Mouse (Mus musculus): Measurements from ENCODE around the gene Coq5. TPM values are rescaled to one million over a fixed set of nuclear protein-coding genes. Genes with fewer than 3 reads are reported as not detected.

Coq5 gene
- 28.2 TPM for polyA plus RNA-seq (2014; fragmentation: Illumina TruSeq; extraction: RNeasy Lipid Tissue Mini Kit (QIAGEN cat#74804); ENCODE audit: low read depth, low replicate concordance)

GRCm38 (mm10) chr5:115279226-115280049 lies at the start of gene Coq5:
Gene Coq5, plus strand, starts transcription at chr5:115279666.

DNA sequence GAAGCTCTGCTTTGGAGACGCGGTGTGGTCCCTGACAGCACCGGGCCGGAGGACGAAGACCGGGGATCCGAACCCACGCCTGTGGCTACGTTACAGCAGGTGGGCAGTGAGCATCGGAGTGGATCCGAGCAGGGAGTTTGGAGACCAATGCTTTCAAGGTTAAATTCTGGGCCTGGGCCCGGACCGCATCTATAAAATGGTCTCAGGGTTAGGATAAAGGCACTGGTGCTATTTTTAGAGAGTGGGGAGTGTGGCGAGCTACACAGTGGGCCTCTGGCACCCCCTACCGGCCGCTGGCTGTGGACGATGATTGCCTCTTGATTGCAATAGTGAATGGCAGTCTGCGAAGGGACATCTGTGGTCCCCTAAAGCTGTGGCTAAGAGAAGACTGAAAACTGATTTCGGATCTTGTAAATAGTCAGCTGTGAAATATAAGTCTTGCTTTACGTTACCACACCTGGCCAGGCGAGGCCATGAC lies 43.6 kb upstream of the Coq5 start, which contains the start of gene Pop5:
Gene Pop5 (plus strand): TSS at position 51 of the 478 bp plus-strand sequence.

DNA sequence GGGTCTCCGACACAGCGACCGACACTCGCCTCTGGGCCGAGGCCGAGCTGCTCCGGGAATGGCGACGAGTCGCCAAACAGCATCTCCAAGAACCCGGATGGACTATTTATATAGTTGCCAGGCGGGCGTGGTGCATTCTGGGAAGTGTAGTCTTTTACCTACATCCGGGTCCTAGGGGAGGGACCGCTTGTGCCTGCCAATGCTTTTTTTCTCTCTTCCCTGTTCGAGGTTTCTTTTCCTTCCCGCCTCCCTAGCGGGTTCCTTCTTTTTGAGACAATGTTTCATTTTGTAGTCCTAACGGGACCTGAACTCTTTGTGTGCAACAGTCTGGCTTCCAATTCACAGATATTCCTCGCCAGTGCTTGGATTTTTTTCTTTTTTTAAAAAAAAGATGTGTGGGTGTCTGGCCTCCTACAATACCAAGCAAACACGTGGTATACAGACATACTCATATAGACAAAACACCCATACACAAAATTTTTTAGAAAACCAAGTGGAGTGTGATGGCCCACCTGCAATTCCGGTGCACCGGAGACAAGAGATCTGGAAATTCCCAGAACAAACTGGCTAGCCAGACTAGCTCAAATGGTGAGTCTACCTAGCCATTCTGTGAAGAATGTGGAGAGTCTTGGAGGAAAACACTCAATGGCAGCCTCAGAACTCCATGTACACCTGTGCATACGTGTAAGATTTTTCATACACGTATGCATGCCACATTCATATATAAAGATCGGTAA lies 6.5 kb upstream of the Coq5 start, which contains the start of gene Rnf10:
Gene Rnf10 (minus strand): TSS at position 87 of the 737 bp plus-strand sequence.

GRCm38 (mm10) chr5:115300792-115301614 lies 21.5 kb downstream of the Coq5 start, which contains the start of gene Dynll1:
Gene Dynll1, minus strand, starts transcription at chr5:115300999.

GRCm38 (mm10) chr5:115326875-115327609 lies 47.6 kb downstream of the Coq5 start, which contains the start of gene Srsf9:
Gene Srsf9, plus strand, starts transcription at chr5:115327177.

GRCm38 (mm10) chr5:115340577-115341313 lies 61.3 kb downstream of the Coq5 start, which contains the start of the genes Gatc and Triap1:
Gene Gatc, minus strand, starts transcription at chr5:115341178.
Gene Triap1, plus strand, starts transcription at chr5:115341225.

Other genes with a start within 250 kb of the Coq5 start
- not detected for gene Gm10401, start 181.4 kb upstream of the Coq5 start, polyA plus RNA-seq (2014; fragmentation: Illumina TruSeq; extraction: RNeasy Lipid Tissue Mini Kit (QIAGEN cat#74804); ENCODE audit: low read depth, low replicate concordance)
- 67.3 TPM for gene Acads, start 160.3 kb upstream of the Coq5 start, polyA plus RNA-seq (2014; fragmentation: Illumina TruSeq; extraction: RNeasy Lipid Tissue Mini Kit (QIAGEN cat#74804); ENCODE audit: low read depth, low replicate concordance)
- 56.1 TPM for gene Unc119b, start 144.7 kb upstream of the Coq5 start, polyA plus RNA-seq (2014; fragmentation: Illumina TruSeq; extraction: RNeasy Lipid Tissue Mini Kit (QIAGEN cat#74804); ENCODE audit: low read depth, low replicate concordance)
- gene Mlec, start 121.5 kb upstream of the Coq5 start, polyA plus RNA-seq (2014; fragmentation: Illumina TruSeq; extraction: RNeasy Lipid Tissue Mini Kit (QIAGEN cat#74804); ENCODE audit: low read depth, low replicate concordance), result 205 TPM
- 3.2 TPM for gene Cabp1, start 85.3 kb upstream of the Coq5 start, polyA plus RNA-seq (2014; fragmentation: Illumina TruSeq; extraction: RNeasy Lipid Tissue Mini Kit (QIAGEN cat#74804); ENCODE audit: low read depth, low replicate concordance)
- 81.1 TPM for gene Pop5, start 43.8 kb upstream of the Coq5 start, polyA plus RNA-seq (2014; fragmentation: Illumina TruSeq; extraction: RNeasy Lipid Tissue Mini Kit (QIAGEN cat#74804); ENCODE audit: low read depth, low replicate concordance)
- gene Rnf10, start 6.8 kb upstream of the Coq5 start, polyA plus RNA-seq (2014; fragmentation: Illumina TruSeq; extraction: RNeasy Lipid Tissue Mini Kit (QIAGEN cat#74804); ENCODE audit: low read depth, low replicate concordance), result 150 TPM
- gene Dynll1, start 21.3 kb downstream of the Coq5 start, polyA plus RNA-seq (2014; fragmentation: Illumina TruSeq; extraction: RNeasy Lipid Tissue Mini Kit (QIAGEN cat#74804); ENCODE audit: low read depth, low replicate concordance), result 245 TPM
- gene Srsf9, start 47.5 kb downstream of the Coq5 start, polyA plus RNA-seq (2014; fragmentation: Illumina TruSeq; extraction: RNeasy Lipid Tissue Mini Kit (QIAGEN cat#74804); ENCODE audit: low read depth, low replicate concordance), result 54.0 TPM
- 20.5 TPM for gene Gatc, start 61.5 kb downstream of the Coq5 start, polyA plus RNA-seq (2014; fragmentation: Illumina TruSeq; extraction: RNeasy Lipid Tissue Mini Kit (QIAGEN cat#74804); ENCODE audit: low read depth, low replicate concordance)
- 43.0 TPM for gene Triap1, start 61.6 kb downstream of the Coq5 start, polyA plus RNA-seq (2014; fragmentation: Illumina TruSeq; extraction: RNeasy Lipid Tissue Mini Kit (QIAGEN cat#74804); ENCODE audit: low read depth, low replicate concordance)
- gene Cox6a1, start 69.3 kb downstream of the Coq5 start, polyA plus RNA-seq (2014; fragmentation: Illumina TruSeq; extraction: RNeasy Lipid Tissue Mini Kit (QIAGEN cat#74804); ENCODE audit: low read depth, low replicate concordance), result 608 TPM
- 1.9 TPM for gene Msi1, start 149.9 kb downstream of the Coq5 start, polyA plus RNA-seq (2014; fragmentation: Illumina TruSeq; extraction: RNeasy Lipid Tissue Mini Kit (QIAGEN cat#74804); ENCODE audit: low read depth, low replicate concordance)
- not detected for gene Pla2g1b, start 186.6 kb downstream of the Coq5 start, polyA plus RNA-seq (2014; fragmentation: Illumina TruSeq; extraction: RNeasy Lipid Tissue Mini Kit (QIAGEN cat#74804); ENCODE audit: low read depth, low replicate concordance)
- gene Sirt4, start 205.1 kb downstream of the Coq5 start, polyA plus RNA-seq (2014; fragmentation: Illumina TruSeq; extraction: RNeasy Lipid Tissue Mini Kit (QIAGEN cat#74804); ENCODE audit: low read depth, low replicate concordance), result 37.6 TPM
- gene Pxn, start 227.0 kb downstream of the Coq5 start, polyA plus RNA-seq (2014; fragmentation: Illumina TruSeq; extraction: RNeasy Lipid Tissue Mini Kit (QIAGEN cat#74804); ENCODE audit: low read depth, low replicate concordance), result 83.9 TPM

Data from adipose tissue, adult 10 weeks (tissue).